Mouse (Mus musculus): ENCODE measurements around the gene Ccdc6.
A peak's percentile ranks its signal among the peaks of the same experiment; 100 is the strongest.

Gene Ccdc6

GRCm38 (mm10) chr10:70093782-70094181 is 3.1 kb upstream of the Ccdc6 start:
- no peak for DNase-seq (ENCODE audit: low spot score in 2 of 2)

- peak in 1 of 2 experiments; percentile 28 for DNase-seq (ENCODE audit: low spot score in 2 of 2)
These were observed 1.9 kb upstream of the Ccdc6 start for GRCm38 (mm10) chr10:70095031-70095470.

- DNase-seq (ENCODE audit: low spot score in 2 of 2): no peak
These were observed 1.2 kb upstream of the Ccdc6 start for GRCm38 (mm10) chr10:70095506-70096270.

GRCm38 (mm10) chr10:70097291-70097901 is 475 bp downstream of the Ccdc6 start:
- DNase-seq (ENCODE audit: low spot score in 2 of 2): peak; percentile 40 to 43

- DNase-seq (ENCODE audit: low spot score in 2 of 2): peak; percentile 44 to 60
These were observed 1.1 kb downstream of the Ccdc6 start for GRCm38 (mm10) chr10:70097911-70098569.

- no peak for DNase-seq (ENCODE audit: low spot score in 2 of 2)
These were observed 1.7 kb downstream of the Ccdc6 start for GRCm38 (mm10) chr10:70098626-70099025.

- DNase-seq (ENCODE audit: low spot score in 2 of 2): no peak
These were observed 2.1 kb downstream of the Ccdc6 start for GRCm38 (mm10) chr10:70099052-70099451.

GRCm38 (mm10) chr10:70102086-70102485 is 5.2 kb downstream of the Ccdc6 start:
- no peak for DNase-seq (ENCODE audit: low spot score in 2 of 2)

- DNase-seq (ENCODE audit: low spot score in 2 of 2): no peak
These were observed 11.1 kb downstream of the Ccdc6 start for GRCm38 (mm10) chr10:70108016-70108415.

- DNase-seq (ENCODE audit: low spot score in 2 of 2): no peak
These were observed 13.1 kb downstream of the Ccdc6 start for GRCm38 (mm10) chr10:70109974-70110373.

- DNase-seq (ENCODE audit: low spot score in 2 of 2): no peak
These were observed 13.9 kb downstream of the Ccdc6 start for GRCm38 (mm10) chr10:70110815-70111214.

- DNase-seq (ENCODE audit: low spot score in 2 of 2): no peak
These were observed 14.7 kb downstream of the Ccdc6 start for GRCm38 (mm10) chr10:70111643-70112042.

- DNase-seq (ENCODE audit: low spot score in 2 of 2): no peak
These were observed 17.2 kb downstream of the Ccdc6 start for GRCm38 (mm10) chr10:70114048-70114635.

- no peak for DNase-seq (ENCODE audit: low spot score in 2 of 2)
These were observed 19.5 kb downstream of the Ccdc6 start for GRCm38 (mm10) chr10:70116454-70116853.

- DNase-seq (ENCODE audit: low spot score in 2 of 2): no peak
These were observed 22.5 kb downstream of the Ccdc6 start for GRCm38 (mm10) chr10:70119451-70119850.

- no peak for DNase-seq (ENCODE audit: low spot score in 2 of 2)
These were observed 23.0 kb downstream of the Ccdc6 start for GRCm38 (mm10) chr10:70119851-70120370.

- no peak for DNase-seq (ENCODE audit: low spot score in 2 of 2)
These were observed 23.9 kb downstream of the Ccdc6 start for GRCm38 (mm10) chr10:70120671-70121405.

GRCm38 (mm10) chr10:70121406-70121695 is 24.4 kb downstream of the Ccdc6 start:
- DNase-seq (ENCODE audit: low spot score in 2 of 2): no peak

- no peak for DNase-seq (ENCODE audit: low spot score in 2 of 2)
These were observed 26.5 kb downstream of the Ccdc6 start for GRCm38 (mm10) chr10:70123454-70123853.

GRCm38 (mm10) chr10:70125491-70125890 is 28.6 kb downstream of the Ccdc6 start:
- DNase-seq (ENCODE audit: low spot score in 2 of 2): no peak

GRCm38 (mm10) chr10:70127273-70127672 is 30.4 kb downstream of the Ccdc6 start:
- no peak for DNase-seq (ENCODE audit: low spot score in 2 of 2)

- DNase-seq (ENCODE audit: low spot score in 2 of 2): no peak
These were observed 31.5 kb downstream of the Ccdc6 start for GRCm38 (mm10) chr10:70128408-70128807.

Measured in frontal cortex, postnatal 10 days (tissue).